Mouse (Mus musculus): ENCODE measurements around the gene Cyb5d1.
"Not testable (repeated sequence)": the region's sequence is repeated elsewhere in the genome, so short reads cannot be mapped to it uniquely, and the experiment has no call there.

The Cyb5d1 gene

GRCm38 (mm10) chr11:69403691-69404594 is 8.5 kb upstream of the Cyb5d1 start:
- no peak for DNase-seq

DNA sequence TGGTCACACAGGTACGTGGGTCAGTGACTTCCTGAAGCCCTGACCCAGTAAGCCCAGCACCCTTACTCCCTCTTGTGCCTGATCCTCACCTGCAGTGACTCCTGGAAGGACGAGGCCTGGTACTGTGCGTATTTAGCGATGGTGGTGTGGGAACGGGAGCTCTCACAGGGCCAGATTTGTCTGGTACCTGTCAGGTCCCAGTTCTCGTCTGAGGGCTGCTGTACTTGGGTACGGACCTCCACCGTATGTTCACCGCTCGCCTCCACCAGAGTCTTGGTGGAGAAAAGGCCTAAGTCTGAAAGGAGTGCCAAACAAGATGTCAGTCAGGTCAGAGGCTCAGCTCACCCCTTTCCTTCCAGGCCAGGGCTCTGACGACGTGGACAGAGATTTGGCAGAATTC is 6.6 kb upstream of the Cyb5d1 start:
- no peak for DNase-seq

DNA sequence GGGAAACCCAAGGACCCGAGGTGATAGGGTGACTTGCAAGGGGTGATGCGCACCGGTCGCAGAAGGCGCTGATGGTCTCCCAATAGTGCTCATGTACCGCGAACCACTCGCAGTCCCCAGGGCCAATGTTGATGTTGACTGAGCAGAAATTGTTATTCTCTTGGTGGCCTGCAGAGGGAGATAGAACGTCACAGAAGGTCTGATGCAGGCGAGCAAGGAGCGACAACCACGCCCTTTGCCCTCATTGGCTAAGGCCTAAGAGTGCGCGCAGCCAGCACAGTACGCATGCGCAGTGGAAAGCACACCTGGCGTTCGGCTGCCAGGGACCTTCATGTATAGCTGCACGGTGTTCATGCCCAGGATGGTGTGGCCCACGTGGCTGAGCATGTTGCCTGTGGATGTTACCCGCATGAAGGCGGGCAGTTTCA is 5.8 kb upstream of the Cyb5d1 start:
- peak; percentile 95 for DNase-seq

- DNase-seq, result no peak
These were observed 4.8 kb upstream of the Cyb5d1 start for GRCm38 (mm10) chr11:69400083-69400850.

DNA sequence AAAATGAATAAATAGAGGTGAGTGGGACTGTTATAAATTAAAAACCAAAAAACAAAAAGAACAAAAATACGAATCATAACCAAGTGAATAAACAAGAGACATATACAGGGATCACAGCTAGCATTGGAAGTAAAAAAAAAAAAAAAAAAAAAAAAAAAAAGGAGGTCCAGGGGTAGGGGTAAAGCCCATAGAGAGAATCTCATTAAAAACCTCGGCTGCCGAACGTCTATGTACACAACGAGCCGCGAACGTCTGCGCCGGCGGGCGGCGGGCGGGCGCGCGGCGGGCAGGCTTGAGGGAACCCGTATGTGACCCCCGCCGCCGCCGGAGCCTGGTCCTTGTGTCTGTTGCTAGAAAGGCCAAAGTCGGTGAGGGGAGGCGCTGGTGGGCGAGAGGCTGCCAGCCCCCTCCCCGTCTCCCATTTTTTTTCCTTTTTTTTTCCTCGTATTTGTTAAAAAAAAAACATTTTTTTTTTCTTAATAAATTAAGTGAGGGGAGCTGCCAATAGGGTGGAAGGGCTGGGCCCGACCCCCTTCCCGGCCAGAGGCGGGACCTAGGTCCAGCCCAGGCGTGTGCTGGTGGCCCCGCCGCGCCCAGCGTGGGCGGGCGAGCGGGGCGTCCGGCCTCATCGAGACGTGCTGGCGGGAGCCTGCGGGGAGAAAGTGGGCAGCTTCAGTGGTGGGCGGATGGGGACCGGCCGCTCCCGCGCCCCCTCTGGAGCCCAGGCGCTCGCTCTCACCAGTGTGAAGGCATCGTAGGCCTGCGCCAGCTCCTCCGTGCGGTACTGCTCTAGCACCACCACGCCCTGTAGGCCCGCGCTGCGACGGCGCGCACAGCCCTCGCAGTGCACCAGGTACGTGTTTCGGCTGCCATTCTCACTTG is 4.0 kb upstream of the Cyb5d1 start:
- no peak for DNase-seq

GRCm38 (mm10) chr11:69398486-69399200 is 3.2 kb upstream of the Cyb5d1 start:
- DNase-seq, result no peak

GRCm38 (mm10) chr11:69398059-69398458 is 2.6 kb upstream of the Cyb5d1 start, which contains the start of gene Tmem88:
Gene Tmem88 (minus strand): TSS chr11:69398234.
- DNase-seq, result no peak

DNA sequence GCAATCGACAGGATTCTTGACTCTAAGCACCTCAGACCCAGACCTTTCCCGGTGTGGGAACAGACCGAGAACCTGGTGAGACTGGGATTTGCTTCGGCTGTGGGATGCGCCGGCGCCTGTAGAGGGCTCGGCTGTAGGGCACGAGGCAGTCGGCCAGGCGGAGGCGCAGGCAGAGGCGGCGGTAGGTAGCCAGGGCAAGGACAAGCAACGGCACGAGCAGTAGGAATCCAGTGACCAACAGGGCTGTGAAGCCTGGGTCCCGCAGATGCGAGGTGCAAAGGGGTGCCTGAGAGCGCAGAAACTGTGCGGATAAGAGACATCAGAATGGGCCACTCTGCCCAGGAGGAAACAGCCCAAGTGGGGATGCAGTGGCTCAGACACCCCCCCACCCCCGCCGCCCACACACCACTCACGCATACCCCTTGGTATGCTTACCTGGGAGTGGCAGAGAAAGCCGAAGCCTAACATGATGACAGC is 2.2 kb upstream of the Cyb5d1 start:
- no peak for DNase-seq

DNA sequence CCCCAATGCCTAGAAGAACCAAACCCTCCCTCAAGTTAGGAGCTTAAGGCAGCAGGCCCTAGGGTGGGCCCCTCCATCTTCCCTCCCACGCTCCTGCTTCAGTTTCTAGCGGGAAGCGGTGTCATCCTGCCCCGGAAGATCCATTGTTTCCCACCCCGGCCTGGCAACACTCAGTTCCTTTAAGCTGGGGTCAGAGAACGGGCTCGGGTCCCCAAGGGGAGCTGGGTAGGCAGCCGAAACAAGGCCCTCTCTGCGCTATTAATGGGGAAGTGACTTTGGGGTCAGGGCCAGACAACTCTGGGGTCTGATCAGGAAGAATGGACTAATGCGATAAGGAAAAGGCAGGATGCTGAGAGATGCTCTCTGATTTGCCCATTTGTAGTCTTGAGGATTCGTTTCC is 1.3 kb upstream of the Cyb5d1 start:
- DNase-seq, result no peak

GRCm38 (mm10) chr11:69395634-69396373 is 373 bp upstream of the Cyb5d1 start:
- DNase-seq, result peak; percentile 97

GRCm38 (mm10) chr11:69394591-69395167 is 752 bp downstream of the Cyb5d1 start:
- DNase-seq, result not testable (repeated sequence)

DNA sequence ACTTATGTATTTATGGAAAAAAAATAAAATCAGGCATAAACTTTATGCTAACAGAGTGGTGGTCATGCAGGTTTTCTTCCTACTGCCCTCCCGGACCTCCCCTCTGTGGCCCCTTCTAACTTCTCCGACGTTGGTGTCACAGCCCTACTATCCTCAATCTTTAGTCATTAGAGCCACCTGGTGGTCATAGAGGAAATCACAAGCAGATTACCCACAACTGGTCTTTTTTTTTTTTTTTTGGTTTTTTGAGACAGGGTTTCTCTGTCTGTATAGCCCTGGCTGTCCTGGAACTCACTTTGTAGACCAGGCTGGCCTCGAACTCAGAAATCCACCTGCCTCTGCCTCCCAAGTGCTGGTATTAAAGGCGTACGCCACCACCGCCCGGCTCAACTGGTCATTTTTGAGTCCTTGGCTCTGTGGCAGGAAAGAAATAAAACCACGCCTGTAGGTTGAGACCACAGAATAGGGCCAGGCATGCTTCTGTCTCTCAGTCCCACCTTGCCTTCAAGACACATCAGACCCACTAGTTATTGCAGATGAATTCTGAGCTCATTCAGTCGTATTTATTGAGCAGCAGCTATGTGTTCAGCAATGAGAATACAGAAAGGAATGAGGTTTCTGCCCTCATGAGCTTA is 4.9 kb downstream of the Cyb5d1 start:
- DNase-seq, result peak; percentile 62

DNA sequence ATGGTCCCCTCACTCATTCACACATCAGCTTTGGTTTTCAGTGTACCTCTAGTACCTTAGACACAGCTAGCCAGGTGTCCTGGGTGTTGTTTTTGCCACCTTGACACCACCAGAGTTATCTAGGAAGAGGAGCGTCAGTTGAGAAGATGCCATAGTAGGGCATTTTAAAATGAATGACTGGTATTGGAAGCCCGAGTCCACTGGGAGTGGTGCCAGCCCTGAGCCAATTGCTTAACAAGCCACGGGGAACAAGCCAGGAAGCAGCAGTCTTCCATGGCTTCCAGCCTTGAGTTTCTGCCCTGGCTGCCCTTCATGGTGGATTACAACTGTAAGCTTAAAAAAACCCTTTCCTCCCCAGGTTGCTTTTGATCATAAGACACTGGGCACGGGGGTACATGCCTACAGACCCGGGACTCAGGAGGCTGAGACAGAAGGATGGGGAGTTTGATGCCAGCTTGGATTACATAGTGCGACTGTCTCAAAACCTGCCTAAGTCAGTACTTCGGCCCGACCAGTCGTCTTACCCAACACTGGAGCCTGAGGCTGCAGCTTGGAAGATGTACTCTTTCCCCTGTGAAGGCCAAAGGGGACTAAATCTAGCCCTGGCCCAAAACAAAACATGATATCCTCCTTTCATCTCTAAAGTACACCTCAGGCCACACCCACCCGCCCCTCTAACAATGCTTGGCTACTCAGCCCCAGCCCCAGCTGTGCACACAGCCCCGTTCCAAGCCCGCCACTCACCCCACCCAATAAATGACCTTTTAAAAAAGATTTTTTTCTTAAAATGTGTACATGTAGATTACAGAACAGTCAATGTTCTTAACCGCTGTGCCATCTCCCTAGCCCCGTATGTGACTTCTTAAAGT is 5.7 kb downstream of the Cyb5d1 start:
- DNase-seq, result no peak

- no peak for DNase-seq
These were observed 6.8 kb downstream of the Cyb5d1 start for GRCm38 (mm10) chr11:69388680-69389079.

DNA sequence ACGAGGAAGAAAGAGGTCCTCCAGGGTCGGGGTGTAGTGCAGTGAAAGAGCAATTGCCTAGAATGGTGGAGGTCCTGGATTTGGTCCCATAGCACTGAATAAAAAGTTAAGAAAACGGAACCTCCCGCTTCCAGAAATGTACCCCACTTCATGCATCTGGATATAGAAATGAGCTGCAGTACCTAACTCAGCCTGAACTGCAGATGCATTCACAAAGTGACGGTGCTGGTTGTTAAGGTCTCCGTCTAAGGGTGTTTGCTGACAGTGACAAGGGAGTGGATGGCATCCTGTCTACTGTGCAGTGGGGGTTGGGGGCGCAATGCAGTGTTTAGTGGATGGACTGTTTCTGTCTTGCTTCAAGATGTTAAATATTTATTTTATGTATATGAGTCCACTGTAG is 8.7 kb downstream of the Cyb5d1 start:
- no peak for DNase-seq

DNA sequence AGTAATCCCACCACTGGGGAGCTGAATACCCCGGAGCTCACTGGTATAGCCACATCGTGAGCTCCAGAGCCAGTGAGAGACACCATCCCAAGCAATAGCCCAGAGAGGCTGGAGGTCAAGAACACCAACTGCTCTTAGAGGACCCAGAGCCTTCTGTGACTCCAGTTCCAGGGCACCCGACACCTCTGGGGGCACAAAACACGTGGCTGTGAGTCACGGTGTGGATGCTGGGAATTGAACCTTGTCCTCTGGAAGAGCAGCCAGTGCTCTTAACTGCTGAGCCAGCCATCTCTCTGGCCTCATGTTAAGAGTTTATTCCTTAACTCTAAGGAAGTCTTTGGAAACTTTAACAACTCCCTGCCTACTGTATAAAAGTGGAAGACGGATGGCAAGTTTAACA is 10.5 kb downstream of the Cyb5d1 start:
- DNase-seq, result no peak

DNA sequence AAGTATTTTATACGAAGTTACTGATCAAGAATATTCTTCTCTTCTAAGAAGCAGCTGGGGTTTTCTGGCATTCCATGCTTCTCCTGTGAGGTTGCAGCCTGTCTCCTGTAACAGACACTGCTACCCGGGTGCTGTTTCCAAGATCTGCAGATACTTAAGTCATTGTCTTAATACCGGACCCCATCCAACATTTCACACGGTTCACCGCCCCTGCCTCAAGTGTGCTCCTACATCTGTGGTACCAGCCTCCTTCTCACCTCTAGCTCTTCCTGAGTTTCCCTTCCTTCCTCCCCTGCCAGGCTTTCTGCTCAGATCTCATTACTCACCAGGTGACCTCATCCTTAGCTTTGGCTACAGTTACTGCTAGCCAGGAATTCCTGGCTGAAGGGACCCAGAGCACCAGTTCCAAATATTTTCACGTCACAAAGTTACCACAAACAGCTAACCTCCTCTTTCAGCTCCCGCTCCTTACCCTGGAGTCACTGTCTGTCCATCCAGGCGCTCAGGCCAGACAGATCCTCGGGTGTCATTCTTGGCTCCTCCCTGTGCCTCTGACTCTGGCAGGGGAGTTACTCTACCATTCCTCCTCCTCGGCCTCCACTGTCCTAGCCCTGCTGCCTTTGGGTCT is 12.8 kb downstream of the Cyb5d1 start:
- no peak for DNase-seq

GRCm38 (mm10) chr11:69381356-69381755 is 14.1 kb downstream of the Cyb5d1 start:
- DNase-seq, result no peak

GRCm38 (mm10) chr11:69379600-69379999 is 15.8 kb downstream of the Cyb5d1 start:
- DNase-seq, result no peak

Measured in right cerebral cortex, adult 18-20 months (tissue).